Mouse (Mus musculus): ENCODE measurements around the gene Phf14. TPM values are rescaled to one million over a fixed set of nuclear protein-coding genes. Genes with fewer than 3 reads are reported as not detected.

Phf14 gene
- total and polyA plus RNA-seq, 2 experiments from 2014 or later = 88.6 to 106 TPM

- Histone ChIP-seq H3K4me2 (ENCODE audit: low read depth, low read length, poor library complexity, severe bottlenecking) (no peak overlapping the region), H3K27me3 (ENCODE audit: insufficient read depth, low read length) (no peaks in the 10 kb centered on the region), H3K4me1 (ENCODE audit: insufficient read depth, low read length) (no peaks in the 10 kb centered on the region), H3K27ac (ENCODE audit: low read depth, low read length) (no peak overlapping the region), H3K9ac (replicated peaks; ENCODE audit: low read length, poor library complexity, severe bottlenecking) (no peak overlapping the region), H3K4me3 (ENCODE audit: low read depth, low read length) (no peak overlapping the region), H3K9me3 (ENCODE audit: low read length) (no peaks in the 10 kb centered on the region), H3K36me3 (ENCODE audit: insufficient read depth, low read length) (peaks cover 6% of the 10 kb centered on the region)
- ATAC-seq (ENCODE audit: low FRiP score) (no peak), DNase-seq (ENCODE audit: low spot score) (no peak)
- WGBS = 82% methylated on average over 2 of the region's 2 CpGs
- no peak for TF ChIP-seq CTCF (IDR thresholded peaks at IDR 0.05)
Observed at GRCm38 (mm10) chr6:12052884-12053283, 145.3 kb downstream of the Phf14 start.

DNA sequence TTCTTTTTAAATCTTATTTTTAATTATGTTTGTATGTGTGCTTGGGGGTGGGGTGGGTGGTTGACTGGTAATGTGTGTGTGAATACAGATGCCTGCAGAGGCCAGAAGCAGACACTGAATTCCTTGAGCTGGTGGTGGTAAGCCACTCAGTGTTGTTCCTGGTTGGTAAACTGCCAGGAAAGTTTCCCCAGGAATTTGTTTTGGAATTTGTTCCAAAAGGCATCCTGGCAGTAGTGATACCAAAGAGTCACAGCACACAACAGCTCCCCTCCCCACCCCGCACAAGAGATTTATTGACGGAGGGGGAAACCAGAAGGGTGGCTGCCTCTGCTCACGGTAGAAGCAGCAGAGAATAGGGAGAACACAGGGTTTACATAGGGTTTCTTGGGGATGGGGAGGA lies 146.5 kb downstream of the Phf14 start:
- Histone ChIP-seq H3K4me1 (ENCODE audit: insufficient read depth, low read length) (no peaks in the 10 kb centered on the region), H3K36me3 (ENCODE audit: insufficient read depth, low read length) (no peaks in the 10 kb centered on the region; the same call in 1 of the 2 replicates), H3K4me3 (ENCODE audit: low read depth, low read length) (no peak overlapping the region), H3K27me3 (ENCODE audit: insufficient read depth, low read length) (no peaks in the 10 kb centered on the region), H3K9me3 (ENCODE audit: low read length) (no peaks in the 10 kb centered on the region), H3K4me2 (ENCODE audit: low read depth, low read length, poor library complexity, severe bottlenecking) (no peak overlapping the region), H3K9ac (replicated peaks; ENCODE audit: low read length, poor library complexity, severe bottlenecking) (no peak overlapping the region), H3K27ac (ENCODE audit: low read depth, low read length) (no peak overlapping the region)
- WGBS = 64% methylated on average over 3 of the region's 3 CpGs
- DNase-seq (ENCODE audit: low spot score) = no peak
- TF ChIP-seq CTCF (IDR thresholded peaks at IDR 0.05) = no peak
- no peak for ATAC-seq (ENCODE audit: low FRiP score)

- WGBS = 70% methylated on average over 5 of the region's 5 CpGs
- Histone ChIP-seq H3K4me1 (ENCODE audit: insufficient read depth, low read length) (no peaks in the 10 kb centered on the region), H3K9me3 (ENCODE audit: low read length) (no peaks in the 10 kb centered on the region), H3K9ac (replicated peaks; ENCODE audit: low read length, poor library complexity, severe bottlenecking) (no peak overlapping the region), H3K4me3 (ENCODE audit: low read depth, low read length) (no peak overlapping the region), H3K36me3 (ENCODE audit: insufficient read depth, low read length) (0 out of 2 replicates have a peak, but pooled peaks cover 2% of the 10 kb centered on the region), H3K27me3 (ENCODE audit: insufficient read depth, low read length) (no peaks in the 10 kb centered on the region), H3K27ac (ENCODE audit: low read depth, low read length) (no peak overlapping the region), H3K4me2 (ENCODE audit: low read depth, low read length, poor library complexity, severe bottlenecking) (no peak overlapping the region)
- TF ChIP-seq CTCF (IDR thresholded peaks at IDR 0.05) = no peak
- ATAC-seq (ENCODE audit: low FRiP score) (no peak), DNase-seq (ENCODE audit: low spot score) (no peak)
Observed at GRCm38 (mm10) chr6:12058717-12059116, 151.1 kb downstream of the Phf14 start.

DNA sequence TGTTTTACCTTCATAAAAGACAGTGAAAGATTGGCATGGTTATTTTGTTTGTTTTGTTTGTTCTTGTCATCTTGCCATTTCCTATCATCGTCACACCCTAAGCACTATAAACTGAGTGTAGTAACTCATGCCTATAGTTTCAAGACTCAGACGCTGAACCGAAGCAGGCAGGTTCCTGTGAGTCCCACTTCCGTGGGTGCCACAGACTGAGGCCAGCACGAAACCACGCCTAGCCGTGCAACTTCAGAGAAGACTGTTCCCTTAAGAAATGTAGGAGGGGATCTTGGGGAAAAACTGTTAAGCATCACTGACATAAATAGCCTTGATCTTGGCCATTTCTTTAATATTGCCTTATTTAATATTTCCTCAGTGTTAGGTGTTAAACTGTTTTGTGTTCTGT lies 152.4 kb downstream of the Phf14 start:
- H3K27ac ChIP-seq (ENCODE audit: low read depth, low read length) = no peak overlapping the region
- 0 out of 2 replicates have a peak, but pooled peaks cover 2% of the 10 kb centered on the region for H3K36me3 ChIP-seq (ENCODE audit: insufficient read depth, low read length)
- no peak overlapping the region for H3K9ac ChIP-seq (replicated peaks; ENCODE audit: low read length, poor library complexity, severe bottlenecking)
- WGBS = 92% methylated on average over 7 of the region's 7 CpGs
- ATAC-seq (ENCODE audit: low FRiP score) (no peak), DNase-seq (ENCODE audit: low spot score) (no peak)
- no peaks in the 10 kb centered on the region for H3K27me3 ChIP-seq (ENCODE audit: insufficient read depth, low read length)
- no peak overlapping the region for H3K4me3 ChIP-seq (ENCODE audit: low read depth, low read length)
- TF ChIP-seq CTCF (IDR thresholded peaks at IDR 0.05) = no peak
- no peaks in the 10 kb centered on the region for H3K9me3 ChIP-seq (ENCODE audit: low read length)
- H3K4me1 ChIP-seq (ENCODE audit: insufficient read depth, low read length) = no peaks in the 10 kb centered on the region
- H3K4me2 ChIP-seq (ENCODE audit: low read depth, low read length, poor library complexity, severe bottlenecking) = no peak overlapping the region

GRCm38 (mm10) chr6:12060452-12061140 lies 153.0 kb downstream of the Phf14 start:
- Histone ChIP-seq H3K9me3 (ENCODE audit: low read length) (no peaks in the 10 kb centered on the region), H3K4me1 (ENCODE audit: insufficient read depth, low read length) (no peaks in the 10 kb centered on the region), H3K4me2 (ENCODE audit: low read depth, low read length, poor library complexity, severe bottlenecking) (no peak overlapping the region), H3K9ac (replicated peaks; ENCODE audit: low read length, poor library complexity, severe bottlenecking) (no peak overlapping the region), H3K4me3 (ENCODE audit: low read depth, low read length) (no peak overlapping the region), H3K27ac (ENCODE audit: low read depth, low read length) (no peak overlapping the region), H3K27me3 (ENCODE audit: insufficient read depth, low read length) (no peaks in the 10 kb centered on the region), H3K36me3 (ENCODE audit: insufficient read depth, low read length) (0 out of 2 replicates have a peak, but pooled peaks cover 2% of the 10 kb centered on the region)
- 88% methylated on average over 9 of the region's 9 CpGs for WGBS
- ATAC-seq (ENCODE audit: low FRiP score) = no peak
- no peak for TF ChIP-seq CTCF (IDR thresholded peaks at IDR 0.05)
- no peak for DNase-seq (ENCODE audit: low spot score)

GRCm38 (mm10) chr6:12067956-12068355 lies 160.3 kb downstream of the Phf14 start:
- no peak for ATAC-seq (ENCODE audit: low FRiP score)
- Histone ChIP-seq H3K4me1 (ENCODE audit: insufficient read depth, low read length) (no peaks in the 10 kb centered on the region), H3K4me2 (ENCODE audit: low read depth, low read length, poor library complexity, severe bottlenecking) (no peak overlapping the region), H3K36me3 (ENCODE audit: insufficient read depth, low read length) (no peaks in the 10 kb centered on the region), H3K9me3 (ENCODE audit: low read length) (no peaks in the 10 kb centered on the region), H3K27ac (ENCODE audit: low read depth, low read length) (no peak overlapping the region), H3K27me3 (ENCODE audit: insufficient read depth, low read length) (no peaks in the 10 kb centered on the region), H3K9ac (replicated peaks; ENCODE audit: low read length, poor library complexity, severe bottlenecking) (no peak overlapping the region), H3K4me3 (ENCODE audit: low read depth, low read length) (no peak overlapping the region)
- no peak for DNase-seq (ENCODE audit: low spot score)
- WGBS = 78% methylated on average over 4 of the region's 4 CpGs
- no peak for TF ChIP-seq CTCF (IDR thresholded peaks at IDR 0.05)
